Mouse (Mus musculus) 416B (cell line): ENCODE data around the gene Tepp.

Source experiments
- DNase-seq: peaks from one replicate; pipeline ENCODE4 v3.0.0; 2011; ENCODE audit warnings: low read depth

Tepp gene

DNA sequence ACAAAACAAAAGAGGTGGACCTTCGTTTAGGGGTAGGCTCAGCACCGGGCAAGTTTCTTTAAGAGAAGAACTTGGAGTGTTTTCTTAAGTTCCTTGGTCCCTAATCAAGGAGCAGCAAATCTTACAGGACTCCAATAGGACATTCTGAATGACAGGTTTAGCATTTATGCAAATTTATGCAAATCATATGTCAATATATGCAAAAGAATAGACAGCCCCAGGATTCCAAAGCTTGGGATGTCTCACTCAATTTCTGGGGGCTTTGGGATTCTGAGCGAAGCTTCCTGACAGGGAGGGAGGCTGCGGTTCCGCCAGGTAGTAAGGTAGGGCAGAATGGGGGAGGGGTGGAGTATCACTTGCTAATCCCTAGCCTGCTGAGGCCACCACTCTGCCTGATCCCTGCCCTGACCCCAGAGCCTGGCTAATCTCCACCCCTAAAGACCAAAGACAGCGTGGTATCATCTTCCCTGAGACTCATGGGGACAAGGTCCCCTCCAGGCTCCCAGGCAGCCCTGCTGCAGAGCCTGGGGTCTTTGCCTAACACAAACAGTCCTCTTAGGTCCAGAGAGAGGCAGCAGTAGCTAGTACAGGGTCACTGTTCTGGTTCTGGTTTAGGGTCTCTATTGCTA, at the start of gene Tepp:
Gene Tepp, plus strand, starts transcription at position 225 of the 629 bp plus-strand sequence.
- DNase-seq, result no peak

DNA sequence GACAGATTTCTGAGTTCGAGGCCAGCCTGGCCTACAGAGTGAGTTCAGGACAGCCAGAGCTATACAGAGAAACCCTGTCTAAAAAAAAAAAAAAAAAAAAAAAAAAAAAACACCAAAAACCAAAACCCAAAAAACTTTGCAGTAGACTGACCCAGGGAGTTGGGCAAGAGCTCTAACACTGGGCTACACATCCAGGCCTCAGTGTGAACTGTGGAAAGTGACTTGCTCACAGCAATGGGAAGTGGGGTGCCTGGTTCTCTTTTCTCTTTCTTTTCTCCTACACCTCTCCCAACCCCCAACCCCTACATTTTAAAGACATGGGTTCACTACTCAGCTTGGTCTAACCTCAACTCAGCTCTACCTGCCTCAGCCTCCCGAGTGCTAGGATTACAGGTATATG, 48.2 kb upstream of the Tepp start:
- no peak for DNase-seq

DNA sequence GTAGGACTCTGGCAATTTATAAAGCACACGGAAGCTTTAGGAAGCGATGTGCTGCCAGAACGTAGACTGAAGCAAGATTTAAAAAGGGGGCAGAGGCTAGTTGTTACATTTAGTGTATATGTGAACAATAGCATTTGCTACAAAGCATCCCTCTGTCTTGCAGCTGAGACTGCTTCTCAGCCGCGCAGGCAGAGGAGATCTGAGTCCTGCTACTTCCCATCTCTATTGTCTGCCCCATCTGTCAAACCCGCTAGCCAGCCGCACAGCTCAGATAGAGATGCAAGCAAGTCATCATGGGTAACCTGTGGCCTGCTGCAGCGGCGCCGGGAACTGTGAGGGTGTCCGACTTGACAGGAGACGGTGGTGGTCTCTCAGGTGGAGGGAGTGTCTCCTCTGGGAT, 39.9 kb upstream of the Tepp start:
- no peak for DNase-seq

DNA sequence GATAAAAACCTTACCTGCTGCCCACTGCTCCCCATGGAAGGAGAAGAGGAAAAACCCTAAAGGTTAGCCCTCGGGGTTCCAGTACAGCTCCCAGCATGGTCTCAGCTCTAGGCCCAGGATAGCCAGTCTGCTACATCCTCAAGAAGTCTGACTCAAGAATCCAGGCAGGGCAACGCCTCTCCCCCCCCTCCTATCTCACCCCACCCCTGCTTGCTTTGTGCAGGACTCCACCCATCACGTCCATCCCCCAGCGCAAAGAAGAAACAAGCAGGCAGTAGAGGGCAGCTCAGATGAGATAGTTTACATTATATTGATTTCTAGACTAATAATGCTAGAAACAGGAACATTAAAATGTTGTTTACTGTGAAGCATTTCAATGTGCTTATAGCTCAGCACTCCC, 38.5 kb upstream of the Tepp start:
- DNase-seq, result peak; percentile 49

DNA sequence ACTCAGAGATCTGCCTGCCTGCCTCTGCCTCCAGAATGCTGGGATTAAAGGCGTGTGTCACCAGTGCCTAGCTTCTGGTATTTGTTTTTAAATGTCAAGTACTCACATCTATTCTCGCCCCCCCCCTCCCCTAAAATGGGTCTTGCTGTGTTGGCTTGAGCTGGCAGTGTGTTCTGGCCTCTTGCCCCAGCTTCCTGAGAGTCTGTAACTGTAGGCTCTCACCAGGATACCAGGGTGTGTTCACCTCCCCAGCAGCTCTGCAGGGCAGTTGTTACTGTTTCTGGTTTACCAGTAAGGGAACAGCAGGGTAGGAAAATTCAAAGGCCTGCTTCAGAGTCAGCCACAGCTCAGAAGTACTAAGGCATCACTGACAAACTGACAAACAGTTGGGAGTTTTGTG, 37.5 kb upstream of the Tepp start:
- peak; percentile 59 for DNase-seq

DNA sequence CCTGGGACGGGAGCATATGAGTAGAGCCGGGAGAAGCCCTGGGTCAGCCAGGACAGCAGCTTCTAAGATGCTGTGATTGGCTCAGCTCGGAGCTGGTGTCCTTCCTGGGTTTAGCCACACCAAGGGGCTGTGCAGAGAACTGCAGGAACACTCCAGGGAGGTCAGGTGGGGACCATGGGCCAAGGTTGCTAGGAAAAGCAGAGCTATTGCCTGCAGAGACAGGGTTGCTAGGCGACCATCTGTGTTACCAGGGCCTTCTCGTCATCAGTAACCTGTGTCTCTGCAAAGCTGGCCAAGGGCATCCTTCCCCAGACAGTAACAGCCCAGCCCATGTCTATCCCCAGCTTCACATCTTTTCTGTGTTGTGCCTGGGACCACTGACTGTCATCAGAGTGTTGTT, 28.9 kb upstream of the Tepp start:
- DNase-seq, result no peak

DNA sequence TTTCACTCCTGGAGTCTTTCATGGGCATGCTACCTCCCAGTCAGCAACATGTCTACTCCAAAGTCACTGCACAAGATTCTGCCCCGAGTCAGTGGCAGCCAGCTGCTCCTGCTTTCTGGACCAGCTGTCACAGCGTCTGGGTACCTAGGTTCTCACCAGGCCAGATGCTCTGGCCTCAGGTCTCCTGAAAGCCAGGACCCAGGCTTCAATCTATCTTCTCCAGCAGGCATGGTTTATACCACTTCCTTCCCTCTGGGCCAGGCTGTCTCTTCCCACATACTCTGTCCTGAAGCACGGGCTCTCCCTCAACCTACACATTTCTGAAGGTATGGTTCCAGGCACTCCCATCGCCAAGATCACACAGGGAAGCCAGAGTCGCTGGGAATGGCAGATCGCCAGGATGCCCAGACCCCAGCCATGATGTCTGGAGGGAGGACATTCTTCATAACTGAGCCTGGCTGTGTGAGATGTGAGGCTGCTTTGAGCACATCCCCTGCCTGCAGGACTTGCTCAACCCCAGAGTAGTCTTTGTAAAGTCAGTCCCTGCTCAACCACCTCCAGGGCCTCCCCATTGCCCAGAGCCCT, 21.2 kb upstream of the Tepp start:
- peak; percentile 81 for DNase-seq

DNA sequence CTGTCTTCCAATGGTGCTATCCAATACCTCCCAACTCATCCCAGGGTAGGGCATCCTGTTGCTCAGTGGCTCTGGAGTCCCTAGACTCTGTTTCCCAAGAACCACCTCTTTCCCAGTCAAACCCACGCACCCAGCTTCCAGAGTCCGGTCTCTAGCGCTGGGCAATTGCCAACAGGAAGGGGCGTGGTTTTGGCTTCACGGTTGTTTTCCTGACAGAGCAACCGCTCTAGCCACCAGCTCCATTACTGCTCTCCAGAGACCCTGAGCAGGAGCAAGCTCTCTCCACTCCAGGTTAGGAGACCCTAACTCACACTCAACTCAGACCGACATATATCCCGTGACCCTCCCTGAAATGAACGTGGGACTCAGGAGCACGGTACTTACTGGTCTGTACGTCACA, 17.2 kb upstream of the Tepp start:
- DNase-seq, result peak; percentile 82

DNA sequence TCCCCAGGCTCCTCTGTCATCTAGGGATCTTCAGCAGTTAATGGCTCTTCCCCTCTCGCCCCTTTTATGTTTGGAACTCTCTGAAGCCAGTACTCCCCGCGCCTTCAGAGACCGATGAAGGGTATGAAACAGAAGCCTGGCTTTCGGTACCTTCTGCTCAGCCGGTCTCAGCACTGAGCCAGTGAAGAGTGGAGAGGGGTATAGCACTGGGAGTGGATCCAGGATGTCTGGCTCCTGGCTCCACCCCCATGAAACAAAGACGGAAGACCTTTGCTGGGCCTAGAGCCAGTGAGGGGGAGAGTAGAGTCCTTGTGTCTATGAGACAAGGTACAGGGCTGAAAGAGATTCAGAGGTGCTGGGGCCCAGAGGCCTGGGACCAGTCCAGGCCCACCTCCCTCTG, 16.5 kb upstream of the Tepp start:
- peak; percentile 75 for DNase-seq

DNA sequence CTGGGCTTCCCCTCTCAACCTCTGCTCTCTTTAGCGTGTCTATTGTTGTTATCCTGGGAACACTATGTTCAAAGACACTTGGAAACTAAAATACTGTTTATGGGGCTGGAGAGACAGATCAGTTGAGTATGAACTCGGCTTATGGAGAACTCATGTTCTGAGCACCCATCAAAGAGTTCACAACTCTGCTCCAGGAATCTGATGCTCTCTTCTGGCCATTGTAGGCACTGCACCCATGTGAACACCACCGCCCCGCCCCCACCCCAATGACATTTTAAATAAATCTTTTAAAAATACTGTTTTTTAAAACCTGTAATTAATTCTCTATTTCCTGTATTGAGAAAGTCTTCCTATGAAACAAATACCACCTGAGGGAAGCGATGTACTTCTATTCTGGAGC, 8.0 kb upstream of the Tepp start:
- DNase-seq, result peak; percentile 65

DNA sequence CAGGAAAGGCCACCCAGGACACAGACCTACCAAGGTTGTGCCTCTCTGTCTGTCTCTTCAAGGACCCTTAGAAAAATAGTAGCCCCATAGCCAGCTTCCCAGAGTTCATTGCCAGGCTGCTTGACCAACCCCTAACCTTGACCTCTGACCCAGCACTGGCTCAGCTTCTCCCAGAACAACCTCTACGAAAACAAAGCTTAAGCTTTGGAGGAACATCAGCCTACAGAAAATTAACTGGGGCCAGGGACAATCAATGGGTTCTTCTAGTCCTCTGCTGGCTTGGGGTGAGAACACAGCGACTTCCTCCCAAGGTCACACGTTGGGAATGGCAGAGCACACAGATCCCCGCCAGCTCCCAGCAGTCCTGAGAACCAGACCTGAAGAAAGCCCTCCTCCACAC, 4.8 kb upstream of the Tepp start:
- no peak for DNase-seq

DNA sequence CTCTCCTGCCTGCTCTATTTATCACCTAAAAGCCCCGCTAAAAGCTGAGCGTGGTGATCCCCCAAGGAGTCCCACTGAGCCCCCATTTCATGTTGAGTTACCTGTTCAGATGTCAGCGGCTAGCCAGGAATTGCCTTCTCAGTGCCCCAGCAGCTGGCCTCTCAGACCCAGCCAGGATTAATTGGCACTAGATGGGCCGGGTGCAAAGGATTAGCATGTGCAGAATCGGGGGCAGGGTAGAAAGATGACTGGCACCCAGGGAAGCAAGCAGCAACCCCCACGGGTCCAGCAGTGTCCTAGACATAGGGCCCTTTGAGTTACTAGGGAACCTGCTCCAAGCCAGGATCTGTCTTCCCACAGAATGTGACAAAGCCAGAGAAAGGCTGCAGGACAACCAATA, 3.9 kb upstream of the Tepp start, which contains the start of gene Cngb1:
Gene Cngb1, minus strand, starts transcription at position 155 of the 400 bp plus-strand sequence.
- DNase-seq, result no peak

DNA sequence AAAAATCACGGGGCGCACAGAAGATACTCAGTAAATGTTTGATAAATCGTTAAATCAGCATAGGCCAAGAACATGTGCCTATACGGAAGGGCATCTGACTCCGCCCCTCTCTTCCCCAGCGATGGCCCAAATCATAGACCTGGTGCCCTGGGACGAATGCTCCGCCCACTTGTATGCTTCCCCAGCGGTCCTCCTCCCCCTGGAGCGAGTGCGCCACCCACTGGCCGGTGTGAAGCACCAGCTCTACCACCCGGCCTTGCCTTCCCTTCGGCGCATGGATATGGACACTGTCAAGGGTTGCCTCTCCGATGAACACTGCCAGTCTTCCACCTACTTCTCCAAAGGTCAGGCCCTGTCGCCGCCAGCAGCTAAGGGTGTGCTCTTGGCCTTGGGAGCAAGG, 2.5 kb downstream of the Tepp start:
- peak; percentile 78 for DNase-seq

DNA sequence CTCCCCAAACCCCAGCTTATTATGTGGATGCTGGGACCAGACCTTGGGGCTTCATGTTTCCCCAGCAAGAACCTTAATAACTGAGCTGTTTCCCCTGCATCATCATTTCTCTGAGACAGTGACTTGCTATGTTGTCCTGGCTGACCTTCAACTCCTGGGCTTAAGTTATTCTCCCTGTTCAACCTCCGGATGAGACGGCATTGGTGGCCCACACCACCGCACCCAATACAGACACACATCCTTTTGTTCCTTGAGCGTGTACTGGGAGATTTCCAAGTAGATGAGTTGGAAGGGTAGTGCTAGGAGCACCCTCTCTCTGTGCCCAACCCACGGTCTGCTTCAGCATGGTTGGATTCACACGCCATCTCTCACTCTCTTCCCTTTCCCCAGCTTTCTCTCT, 3.5 kb downstream of the Tepp start:
- DNase-seq, result no peak

DNA sequence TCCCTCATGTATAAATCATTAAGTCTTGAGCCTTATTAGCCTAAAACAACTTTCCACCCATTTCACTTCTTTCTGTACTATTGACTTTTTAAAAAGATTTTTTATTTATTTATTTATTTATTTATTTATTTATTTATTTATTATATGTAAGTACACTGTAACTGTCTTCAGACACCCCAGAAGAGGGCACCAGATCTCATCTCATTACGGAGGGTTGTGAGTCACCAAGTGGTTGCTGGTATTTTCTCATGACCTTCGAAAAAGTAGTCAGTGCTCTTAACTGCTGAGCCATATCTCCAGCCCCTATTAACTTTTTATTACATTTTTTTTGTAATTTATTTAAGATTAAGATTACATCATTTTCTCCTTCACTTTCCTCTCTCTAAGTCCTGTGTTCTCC, 4.3 kb downstream of the Tepp start:
- DNase-seq, result peak; percentile 78

DNA sequence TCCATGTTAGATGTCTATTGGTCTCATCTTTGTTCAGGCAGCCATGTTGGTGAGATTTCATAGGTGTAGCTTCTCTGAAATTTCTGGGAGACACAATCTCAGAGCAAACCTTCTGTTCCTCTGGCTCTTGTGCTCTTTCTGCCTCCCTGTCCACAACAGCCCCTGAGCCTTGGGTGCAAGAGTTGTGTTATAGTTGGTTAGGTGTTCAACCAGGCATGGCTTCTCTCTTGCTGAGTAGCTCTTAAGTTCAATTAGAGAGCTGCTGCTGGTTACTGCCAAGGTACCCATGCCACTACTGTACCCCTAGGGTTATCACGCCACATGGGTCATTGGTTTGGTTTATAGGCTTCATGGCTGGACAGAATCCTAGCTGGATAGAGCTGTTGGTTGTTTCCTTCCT, 5.0 kb downstream of the Tepp start:
- DNase-seq, result no peak

DNA sequence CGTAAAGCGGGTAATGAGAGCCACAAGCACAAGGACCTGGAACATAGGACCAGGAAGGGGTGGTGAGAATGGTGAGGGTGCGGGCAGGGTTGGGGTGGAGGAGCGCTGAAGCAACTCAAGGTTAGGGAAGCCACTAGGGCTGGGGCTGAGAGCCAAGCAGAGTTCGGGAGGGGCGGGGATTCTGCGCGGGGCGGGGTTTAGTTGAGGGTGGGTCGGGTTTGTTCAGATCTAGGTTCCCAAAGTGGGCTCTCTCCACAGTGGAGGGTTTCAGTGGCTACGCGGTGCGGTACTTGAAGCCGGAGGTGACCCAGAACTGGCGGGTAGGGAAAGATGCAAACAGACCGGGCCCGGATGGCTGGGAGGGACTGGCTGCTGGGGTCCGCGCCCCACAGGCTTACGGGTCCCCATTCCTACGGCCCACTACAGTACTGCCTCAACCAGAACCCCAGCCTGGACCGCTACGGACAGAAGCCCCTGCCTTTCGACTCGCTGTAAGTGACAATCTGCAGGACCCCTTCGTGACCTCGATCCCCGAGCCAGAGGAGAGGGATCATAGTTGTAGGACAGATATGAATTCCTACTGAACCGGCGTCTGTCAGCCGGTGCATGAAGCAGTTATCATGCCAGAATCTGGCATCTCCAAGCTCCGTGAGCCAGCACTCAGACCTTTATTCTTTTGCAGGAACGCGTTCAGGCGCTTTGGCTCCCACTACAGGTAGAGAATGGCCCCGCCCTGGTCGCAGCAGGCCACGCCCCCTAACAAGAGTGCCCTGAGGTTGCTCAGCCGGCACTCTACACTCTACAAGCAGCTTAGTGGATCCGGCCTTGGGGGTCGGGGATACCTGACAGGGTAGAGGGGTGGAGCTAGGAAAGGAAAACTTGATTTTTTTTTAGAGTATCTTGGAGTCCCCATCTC, 10.1 kb downstream of the Tepp start:
- DNase-seq, result no peak

DNA sequence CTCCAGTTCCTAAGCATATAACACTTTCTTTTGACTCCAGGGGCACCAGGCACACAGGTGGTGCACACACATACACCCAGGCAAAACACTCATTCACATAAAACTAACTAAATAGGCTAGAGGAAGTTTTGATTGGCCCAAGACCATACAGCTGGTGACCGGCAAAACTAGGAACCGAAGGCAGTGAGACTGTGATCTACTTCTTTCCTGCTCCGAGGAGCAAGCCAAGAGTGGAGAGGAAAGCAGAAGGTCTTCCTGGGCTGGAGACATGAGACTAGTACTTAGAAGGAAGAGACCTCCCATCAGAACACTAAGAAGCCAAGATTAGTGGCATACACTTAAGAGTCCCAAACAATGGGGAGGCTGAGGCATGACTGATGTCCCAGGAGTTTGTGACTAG, 12.8 kb downstream of the Tepp start:
- no peak for DNase-seq

DNA sequence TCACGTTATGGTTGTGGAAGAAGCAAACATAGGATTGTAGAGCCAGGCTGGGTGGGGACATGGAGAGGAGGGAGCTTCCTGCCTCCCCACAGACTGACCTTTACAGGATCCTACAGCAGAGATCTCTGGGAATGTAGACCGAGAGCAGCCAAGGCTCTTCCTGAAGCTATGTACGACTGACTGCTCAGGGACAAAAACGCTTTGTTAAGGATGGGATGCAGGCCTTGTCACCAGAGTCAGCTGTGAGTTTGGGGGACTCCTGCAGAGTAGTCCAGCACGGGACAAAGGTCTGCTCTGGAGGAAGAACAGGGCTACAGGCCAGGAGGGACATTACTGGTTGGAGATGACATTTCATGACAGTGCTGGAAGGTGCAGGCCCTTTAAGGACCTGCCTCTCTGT, 14.3 kb downstream of the Tepp start:
- DNase-seq, result no peak

DNA sequence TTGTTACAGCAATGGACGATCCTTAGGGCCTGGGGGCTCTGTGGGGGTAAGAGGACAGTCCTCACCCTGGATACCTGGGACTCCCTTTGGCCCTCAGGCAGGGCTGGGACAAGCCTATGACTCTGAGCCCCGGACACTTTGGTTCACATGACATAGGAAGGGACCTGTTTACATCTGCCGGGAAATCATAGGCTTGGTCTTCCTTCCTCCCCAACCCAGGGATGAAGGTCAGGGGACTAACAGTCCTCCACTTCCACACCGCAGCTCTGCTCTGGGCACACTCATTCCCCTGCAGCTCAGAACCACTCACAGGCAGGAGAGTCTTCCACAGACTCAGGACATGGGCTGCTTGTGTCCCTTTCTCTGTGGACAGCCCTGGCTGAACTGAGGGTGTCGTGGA, 16.5 kb downstream of the Tepp start:
- DNase-seq, result no peak

DNA sequence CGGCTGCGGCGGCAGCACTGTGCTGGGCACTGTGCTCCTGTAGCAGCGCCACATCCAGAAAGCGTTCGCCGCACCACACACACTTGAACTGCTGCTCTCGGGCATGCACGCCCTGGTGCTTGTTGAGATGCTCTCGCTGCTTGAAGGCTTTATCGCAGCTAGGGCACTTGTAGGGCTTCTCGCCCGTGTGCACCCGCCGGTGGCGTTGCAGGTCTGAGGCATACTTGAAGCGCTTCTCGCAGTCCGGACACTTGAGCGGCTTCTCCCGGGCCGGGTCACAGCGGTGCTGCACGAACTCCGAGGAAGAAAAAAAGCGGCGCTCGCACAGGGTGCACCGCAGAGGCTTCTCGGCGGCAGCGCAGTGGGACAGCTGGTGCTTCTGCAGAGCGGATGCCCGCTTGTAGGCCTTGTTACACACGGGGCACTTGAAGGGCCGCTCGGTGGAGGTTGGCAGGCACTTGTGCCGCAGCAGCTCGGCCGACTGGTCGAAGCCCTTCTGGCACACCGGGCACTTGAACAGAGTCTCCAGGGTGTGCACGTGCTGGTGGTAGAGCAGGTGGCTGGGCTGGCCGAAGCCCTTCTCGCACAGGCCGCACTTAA, 17.6 kb downstream of the Tepp start:
- no peak for DNase-seq

DNA sequence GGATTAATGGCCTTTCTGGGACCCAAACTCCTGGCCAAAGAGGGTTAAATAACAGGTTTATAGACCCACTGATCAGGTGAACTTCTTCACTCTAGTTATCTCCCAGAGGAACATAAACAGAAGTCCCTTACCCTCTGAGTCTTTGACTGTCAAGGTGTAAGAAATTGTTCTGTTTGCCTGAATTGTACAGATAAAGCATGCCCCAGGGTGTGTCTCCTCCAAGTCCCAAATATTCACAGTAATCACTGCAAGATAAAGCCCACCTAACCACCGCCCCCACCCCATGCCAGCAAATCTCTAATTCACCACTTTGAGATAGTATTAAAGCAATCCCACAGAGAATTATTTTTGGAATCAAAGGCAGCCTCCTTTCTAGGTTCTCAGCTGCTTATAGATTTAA, 20.0 kb downstream of the Tepp start:
- no peak for DNase-seq
